1 mouse cellular context compared by ENCODE assay signal in genomic region chr4:147117839-147118238, GRCm38 (mm10). TPM values are rescaled to one million over a fixed set of nuclear protein-coding genes. Genes with fewer than 3 reads are reported as not detected.
"Had no signal": no experiment of that assay in that cellular context is flagged by ENCODE, and none has a peak within 500 bp of the region (broad histone marks: within the 10 kb centered on the region; RNA-seq: fewer than 3 reads in every experiment).

No protein-coding gene starts in this region.

RNA-seq across cellular contexts. Expression of gene Zfp991, which starts 14.0 kb away (rescaled TPM):
- polyA plus RNA-seq: small intestine, adult 2 months had no signal
